Mouse (Mus musculus) CH12.LX (cell line): ENCODE data around the gene Cdc42ep5.

Experiments
- CTCF ChIP-seq, 2 experiments: IDR thresholded peaks in 1 of 2; conservative IDR thresholded peaks in 1 of 2; 2 replicates each; pipeline ENCODE4 v1.5.1; 2011 to 2012; ENCODE audit warnings: low read depth in 2 of 2, low read length in 2 of 2, improper control_type of control experiment in 1 of 2, inconsistent platforms in 1 of 2, mild to moderate bottlenecking in 1 of 2, moderate library complexity in 1 of 2
- ELF1 ChIP-seq: IDR thresholded peaks from 2 replicates; pipeline ENCODE4 v1.6.1; 2014; ENCODE audit warnings: low read depth, mild to moderate bottlenecking, inconsistent platforms, low read length, improper control_type of control experiment
- MAFK ChIP-seq: IDR thresholded peaks from 2 replicates; pipeline ENCODE4 v1.6.1; 2011; ENCODE audit warnings: low read length, improper control_type of control experiment; ENCODE audit not compliant: insufficient replicate concordance
- MEF2A ChIP-seq: IDR thresholded peaks from 2 replicates; pipeline ENCODE4 v1.6.1; 2014; ENCODE audit warnings: low read depth, mild to moderate bottlenecking, inconsistent platforms, low read length, improper control_type of control experiment, borderline replicate concordance
- POLR2A ChIP-seq: IDR thresholded peaks from 2 replicates; pipeline ENCODE4 v1.6.1; 2011; ENCODE audit warnings: low read depth, mild to moderate bottlenecking, improper control_type of control experiment, low read length
- TCF12 ChIP-seq: IDR thresholded peaks from 2 replicates; pipeline ENCODE4 v1.6.1; 2014; ENCODE audit warnings: low read depth, mild to moderate bottlenecking, inconsistent platforms, low read length, improper control_type of control experiment
- ZC3H11A ChIP-seq: IDR thresholded peaks from 2 replicates; pipeline ENCODE4 v1.6.1; 2012; ENCODE audit warnings: low read depth, mild to moderate bottlenecking, inconsistent platforms, low read length, improper control_type of control experiment

GRCm38 (mm10) chr7:4150811-4151221 lies 13.8 kb downstream of the Cdc42ep5 start:
- TF ChIP-seq CTCF (conservative IDR thresholded peaks at IDR 0.05 in 1 of 2, IDR thresholded peaks at IDR 0.05 in 1 of 2; ENCODE audit: low read depth in 2 of 2, low read length in 2 of 2): no peak
- TF ChIP-seq POLR2A: no peak
- no peak for TF ChIP-seq TCF12
- no peak for TF ChIP-seq MAFK
- TF ChIP-seq MEF2A: no peak
- no peak for TF ChIP-seq ELF1
- no peak for TF ChIP-seq ZC3H11A
